Mouse (Mus musculus): ENCODE data around the gene Fam98b.

GRCm38 (mm10) chr2:117303391-117304350 is 54.1 kb downstream of the Fam98b start:
- TF ChIP-seq CTCF (IDR thresholded peaks at IDR 0.05) (no peak), EP300 (IDR thresholded peaks at IDR 0.05) (no peak)

Data from lung, postnatal 0 days (tissue).